Mouse (Mus musculus): ENCODE measurements at regions not wholly inside any gene's neighbourhood (a gene's known extent, or its start where the extent isn't known, plus 50 kb on each side); places are given as distances from the start of the nearest gene placed in this dataset.

DNA sequence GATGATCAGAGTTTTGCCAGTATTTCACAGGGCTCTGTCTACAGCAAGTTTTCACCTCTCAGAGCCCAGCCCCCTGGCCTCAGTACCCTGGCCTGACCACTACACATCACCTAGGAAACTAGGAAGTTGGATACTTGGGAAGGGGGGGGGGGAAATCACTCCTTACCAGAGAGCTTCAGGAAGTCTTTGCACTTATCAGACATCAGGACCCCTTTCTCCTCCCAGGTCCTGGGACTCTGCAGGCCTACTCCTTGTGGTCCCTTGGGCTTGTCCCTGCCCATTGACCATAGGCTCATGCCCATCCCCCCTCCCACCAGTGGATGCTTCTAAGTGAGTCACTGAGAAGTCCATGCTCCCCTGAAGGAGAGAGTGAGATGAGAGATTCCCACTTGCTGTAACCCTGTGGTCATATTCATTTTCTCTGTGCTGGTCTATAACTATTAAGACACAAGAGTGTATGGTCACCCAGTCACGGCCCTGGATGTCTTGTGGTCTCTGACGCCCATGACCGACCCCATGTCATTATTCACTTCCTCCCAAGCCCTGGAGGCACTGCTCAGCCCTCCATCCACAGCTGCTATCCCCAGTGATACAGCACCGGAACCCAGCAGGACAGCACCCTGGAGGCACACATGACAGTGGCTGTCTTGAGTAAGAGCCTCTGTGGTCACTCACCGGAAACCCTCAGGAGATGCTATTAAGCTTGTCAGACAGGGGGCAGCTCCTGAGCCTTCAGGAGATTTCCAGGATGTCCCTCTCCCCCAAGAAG lies 101.3 kb downstream of the Ndufa10 start:
- no peaks in the 10 kb centered on the region for H3K27me3 ChIP-seq (ENCODE audit: insufficient read depth, low read length)
- H3K4me3 ChIP-seq (replicated peaks; ENCODE audit: low read depth, low read length): no peak overlapping the region
- ATAC-seq (replicated peaks; ENCODE audit: low FRiP score, low read depth): peak; percentile 29; the same call in 1 of the 2 replicates
- 0 out of 2 replicates have a peak overlapping the region, but pooled peaks have one; percentile 22 for H3K4me2 ChIP-seq (ENCODE audit: low read length)
- 60% methylated on average over 5 of the region's 5 CpGs for WGBS
- H3K9me3 ChIP-seq (replicated peaks; ENCODE audit: low read length): no peaks in the 10 kb centered on the region
- DNase-seq (ENCODE audit: low spot score): no peak
- H3K27ac ChIP-seq: no peak overlapping the region
- no peaks in the 10 kb centered on the region for H3K36me3 ChIP-seq (ENCODE audit: insufficient read depth, low read length)
- H3K9ac ChIP-seq (ENCODE audit: low read depth, low read length): no peak overlapping the region
- peaks cover 11% of the 10 kb centered on the region for H3K4me1 ChIP-seq (replicated peaks; ENCODE audit: insufficient read depth, low read length)
- TF ChIP-seq CTCF (IDR thresholded peaks at IDR 0.05; ENCODE audit: low read depth): no peak

DNA sequence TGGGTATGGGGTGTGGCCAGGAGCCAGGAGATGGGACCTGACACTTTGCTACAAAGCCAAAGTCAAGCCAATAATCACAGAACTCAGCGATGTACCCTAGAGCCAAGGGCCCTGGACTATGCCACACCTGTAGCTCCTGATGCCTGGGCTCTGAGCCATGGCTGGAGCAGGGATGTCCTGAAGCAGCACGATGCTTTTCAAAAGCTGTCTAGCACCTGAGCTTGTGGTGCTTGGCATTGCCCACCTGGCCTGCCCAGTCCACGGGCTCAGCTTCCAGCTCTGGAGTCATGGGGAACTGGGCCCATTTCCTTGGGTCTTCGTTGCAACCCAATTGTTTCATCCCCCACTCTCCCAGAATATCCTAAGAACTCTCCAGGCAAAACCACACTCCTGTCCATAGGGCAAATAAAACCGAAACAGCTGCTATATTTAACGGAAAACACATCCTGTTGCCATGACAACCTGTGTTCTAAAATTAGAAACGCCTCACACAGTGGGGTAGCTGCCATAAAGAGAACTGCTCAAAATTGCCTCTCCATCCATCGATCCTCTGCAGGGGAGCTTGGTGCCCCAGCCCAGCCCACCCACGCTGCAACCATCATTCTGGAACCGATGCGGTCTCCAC lies 102.2 kb downstream of the Ndufa10 start:
- no peak for TF ChIP-seq CTCF (IDR thresholded peaks at IDR 0.05; ENCODE audit: low read depth)
- ATAC-seq (replicated peaks; ENCODE audit: low FRiP score, low read depth) (peak; percentile 57; the same call in 1 of the 2 replicates), DNase-seq (ENCODE audit: low spot score) (peak; percentile 84)
- 0 out of 2 replicates have a peak overlapping the region, but pooled peaks have one; percentile 22 for H3K4me2 ChIP-seq (ENCODE audit: low read length)
- peaks cover 10% of the 10 kb centered on the region for H3K4me1 ChIP-seq (replicated peaks; ENCODE audit: insufficient read depth, low read length)
- H3K9me3 ChIP-seq (replicated peaks; ENCODE audit: low read length): no peaks in the 10 kb centered on the region
- H3K36me3 ChIP-seq (ENCODE audit: insufficient read depth, low read length): no peaks in the 10 kb centered on the region
- no peak overlapping the region for H3K27ac ChIP-seq
- WGBS: 43% methylated on average over 11 of the region's 11 CpGs
- no peaks in the 10 kb centered on the region for H3K27me3 ChIP-seq (ENCODE audit: insufficient read depth, low read length)
- no peak overlapping the region for H3K9ac ChIP-seq (ENCODE audit: low read depth, low read length)
- no peak overlapping the region for H3K4me3 ChIP-seq (replicated peaks; ENCODE audit: low read depth, low read length)

DNA sequence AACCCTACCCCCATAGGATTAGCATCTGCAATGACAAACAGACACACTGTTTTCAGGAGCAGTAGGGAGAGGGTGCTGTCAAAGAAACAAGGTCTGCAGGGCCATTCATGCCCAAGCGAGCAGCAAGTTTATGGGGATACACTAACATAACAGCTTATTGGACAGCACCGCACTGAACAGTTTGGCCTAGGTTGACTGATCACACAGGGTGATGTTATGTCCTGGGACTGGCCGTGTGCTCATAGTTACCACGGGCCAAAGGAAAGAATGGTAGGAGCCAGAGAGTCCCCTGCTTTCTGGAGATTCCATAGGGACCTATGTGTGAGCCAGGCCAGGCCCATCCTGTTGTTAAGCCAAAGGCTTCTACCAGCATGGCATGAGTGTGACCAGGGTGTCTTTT lies 102.8 kb downstream of the Ndufa10 start:
- Histone ChIP-seq H3K4me3 (replicated peaks; ENCODE audit: low read depth, low read length) (no peak overlapping the region), H3K27ac (no peak overlapping the region), H3K9me3 (replicated peaks; ENCODE audit: low read length) (no peaks in the 10 kb centered on the region), H3K4me2 (ENCODE audit: low read length) (no peak overlapping the region), H3K9ac (ENCODE audit: low read depth, low read length) (no peak overlapping the region), H3K36me3 (ENCODE audit: insufficient read depth, low read length) (no peaks in the 10 kb centered on the region), H3K27me3 (ENCODE audit: insufficient read depth, low read length) (no peaks in the 10 kb centered on the region), H3K4me1 (replicated peaks; ENCODE audit: insufficient read depth, low read length) (peaks cover 4% of the 10 kb centered on the region)
- no peak for DNase-seq (ENCODE audit: low spot score)
- 44% methylated on average over 4 of the region's 4 CpGs for WGBS
- TF ChIP-seq CTCF (IDR thresholded peaks at IDR 0.05; ENCODE audit: low read depth): no peak
- no peak for ATAC-seq (replicated peaks; ENCODE audit: low FRiP score, low read depth)

DNA sequence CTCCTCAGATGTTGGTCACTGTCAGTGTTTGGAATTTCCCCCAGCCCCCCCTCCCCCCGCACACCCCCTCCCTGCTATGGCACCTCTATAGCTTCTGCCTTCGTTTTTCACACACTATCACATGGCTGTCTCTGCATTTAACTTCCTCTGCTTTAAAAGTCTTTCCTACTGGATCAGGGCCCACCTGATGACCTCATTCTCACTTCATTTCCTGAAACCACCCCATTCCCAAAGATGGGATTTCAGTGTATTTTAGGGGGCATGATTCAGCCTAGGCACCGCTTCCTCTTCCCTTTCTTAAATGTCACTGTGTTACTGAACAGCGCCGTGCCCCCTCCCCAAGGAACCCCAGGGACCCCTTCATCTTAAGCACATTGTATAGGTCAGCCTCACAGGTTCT lies 103.7 kb downstream of the Ndufa10 start:
- Histone ChIP-seq H3K4me3 (replicated peaks; ENCODE audit: low read depth, low read length) (no peak overlapping the region), H3K36me3 (ENCODE audit: insufficient read depth, low read length) (no peaks in the 10 kb centered on the region), H3K27me3 (ENCODE audit: insufficient read depth, low read length) (0 out of 2 replicates have a peak, but pooled peaks cover 4% of the 10 kb centered on the region), H3K9ac (ENCODE audit: low read depth, low read length) (no peak overlapping the region), H3K4me2 (ENCODE audit: low read length) (no peak overlapping the region), H3K9me3 (replicated peaks; ENCODE audit: low read length) (no peaks in the 10 kb centered on the region), H3K4me1 (replicated peaks; ENCODE audit: insufficient read depth, low read length) (peaks cover 4% of the 10 kb centered on the region), H3K27ac (no peak overlapping the region)
- 85% methylated on average over 5 of the region's 5 CpGs for WGBS
- no peak for TF ChIP-seq CTCF (IDR thresholded peaks at IDR 0.05; ENCODE audit: low read depth)
- ATAC-seq (replicated peaks; ENCODE audit: low FRiP score, low read depth) (no peak), DNase-seq (ENCODE audit: low spot score) (no peak)

DNA sequence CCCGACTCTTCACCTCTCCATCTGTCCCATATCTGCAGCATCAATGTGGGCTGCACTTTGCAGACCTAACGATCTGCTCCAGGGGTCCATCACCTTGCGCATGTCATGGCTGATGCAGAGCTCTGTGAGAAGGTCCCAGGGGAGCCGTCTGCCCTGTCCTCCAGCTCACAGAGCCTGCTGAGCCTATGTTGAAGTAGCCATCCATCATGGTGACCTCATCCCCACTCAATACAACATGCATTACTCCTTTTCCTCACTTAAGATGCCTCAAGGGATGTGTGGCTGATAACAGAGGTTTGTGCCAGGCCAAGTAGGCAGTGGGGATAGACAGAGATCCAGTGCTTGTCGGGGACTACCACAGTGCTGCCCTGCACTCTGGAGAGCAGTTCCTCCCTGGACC lies 107.4 kb downstream of the Ndufa10 start:
- 0 out of 2 replicates have a peak, but pooled peaks cover 4% of the 10 kb centered on the region for H3K27me3 ChIP-seq (ENCODE audit: insufficient read depth, low read length)
- no peaks in the 10 kb centered on the region for H3K36me3 ChIP-seq (ENCODE audit: insufficient read depth, low read length)
- peaks cover 3% of the 10 kb centered on the region for H3K4me1 ChIP-seq (replicated peaks; ENCODE audit: insufficient read depth, low read length)
- no peak overlapping the region for H3K9ac ChIP-seq (ENCODE audit: low read depth, low read length)
- H3K9me3 ChIP-seq (replicated peaks; ENCODE audit: low read length): no peaks in the 10 kb centered on the region
- no peak for ATAC-seq (replicated peaks; ENCODE audit: low FRiP score, low read depth)
- DNase-seq (ENCODE audit: low spot score): no peak
- H3K27ac ChIP-seq: no peak overlapping the region
- no peak overlapping the region for H3K4me3 ChIP-seq (replicated peaks; ENCODE audit: low read depth, low read length)
- no peak overlapping the region for H3K4me2 ChIP-seq (ENCODE audit: low read length)
- no peak for TF ChIP-seq CTCF (IDR thresholded peaks at IDR 0.05; ENCODE audit: low read depth)
- 61% methylated on average over 5 of the region's 5 CpGs for WGBS

DNA sequence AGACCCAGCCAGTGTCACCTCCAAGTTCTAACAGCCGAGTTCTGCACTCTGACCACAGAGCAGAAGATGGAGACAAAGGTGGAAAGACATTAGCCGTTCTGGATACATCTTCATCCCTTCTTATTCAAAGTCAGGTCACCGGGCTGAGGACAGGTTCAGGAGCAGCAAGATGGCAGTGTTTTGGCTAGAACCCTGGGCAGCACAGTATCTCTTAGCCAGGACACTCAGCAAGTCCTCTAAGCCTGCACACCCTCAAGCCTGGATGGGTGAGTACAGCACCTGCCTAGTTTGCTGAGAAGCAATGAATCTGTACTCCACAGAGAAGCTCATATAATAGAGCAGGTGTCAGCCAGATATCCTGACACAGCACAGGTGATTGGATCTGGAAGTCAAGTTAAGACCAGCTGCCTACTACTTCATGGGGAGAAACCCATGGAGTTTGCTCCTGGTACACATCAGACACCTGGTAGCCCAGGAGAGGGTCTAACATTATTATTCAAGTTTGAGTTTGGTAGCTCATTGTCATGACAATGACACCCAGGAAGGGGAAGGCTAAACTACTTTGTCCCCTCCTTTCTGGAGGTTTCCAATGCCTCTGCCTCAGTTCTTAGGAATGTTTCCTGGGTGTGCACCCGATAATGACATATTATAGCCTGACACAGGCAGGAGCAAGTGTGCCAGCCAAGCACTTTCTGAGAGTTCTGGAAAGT lies 108.1 kb downstream of the Ndufa10 start:
- H3K4me3 ChIP-seq (replicated peaks; ENCODE audit: low read depth, low read length): no peak overlapping the region

More for the DNA sequence above, 108.1 kb downstream of the Ndufa10 start:
- TF ChIP-seq CTCF (IDR thresholded peaks at IDR 0.05; ENCODE audit: low read depth): no peak
- H3K4me1 ChIP-seq (replicated peaks; ENCODE audit: insufficient read depth, low read length): no peaks in the 10 kb centered on the region
- H3K9me3 ChIP-seq (replicated peaks; ENCODE audit: low read length): no peaks in the 10 kb centered on the region
- no peak for ATAC-seq (replicated peaks; ENCODE audit: low FRiP score, low read depth)
- H3K36me3 ChIP-seq (ENCODE audit: insufficient read depth, low read length): no peaks in the 10 kb centered on the region
- no peak for DNase-seq (ENCODE audit: low spot score)
- WGBS: 82% methylated on average over 4 of the region's 4 CpGs
- H3K27me3 ChIP-seq (ENCODE audit: insufficient read depth, low read length): 0 out of 2 replicates have a peak, but pooled peaks cover 4% of the 10 kb centered on the region
- H3K27ac ChIP-seq: no peak overlapping the region
- H3K9ac ChIP-seq (ENCODE audit: low read depth, low read length): no peak overlapping the region
- H3K4me2 ChIP-seq (ENCODE audit: low read length): no peak overlapping the region

Data from kidney, postnatal 0 days (tissue).